Mouse (Mus musculus): ENCODE measurements at regions not wholly inside any gene's neighbourhood (a gene's known extent, or its start where the extent isn't known, plus 50 kb on each side); places are given as distances from the start of the nearest gene placed in this dataset.

- no peak for DNase-seq (ENCODE audit: low spot score in 2 of 2)
Observed at GRCm38 (mm10) chr19:14191820-14192219, 278.5 kb downstream of the Olfr1505 start.

DNA sequence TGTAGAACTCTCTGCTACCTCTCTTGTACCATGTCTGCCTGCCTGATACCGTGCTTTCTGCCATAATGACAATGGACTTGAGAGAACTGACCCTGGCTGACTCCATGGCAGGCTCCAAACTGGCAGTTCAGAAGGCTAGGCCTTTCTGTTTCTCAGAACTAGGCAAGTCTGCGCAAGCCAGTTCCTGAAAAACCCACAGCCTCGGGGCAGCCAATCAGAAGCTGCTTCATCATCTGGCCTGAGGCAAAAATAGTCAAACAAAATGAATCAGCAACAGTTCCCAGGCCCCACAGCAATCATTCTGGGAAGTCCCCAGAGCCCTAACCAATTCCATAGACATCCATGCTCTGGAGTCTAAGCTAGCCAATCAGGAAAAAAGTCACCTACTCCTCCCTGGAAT, 284.5 kb downstream of the Olfr1505 start:
- no peak for DNase-seq (ENCODE audit: low spot score in 2 of 2)

DNA sequence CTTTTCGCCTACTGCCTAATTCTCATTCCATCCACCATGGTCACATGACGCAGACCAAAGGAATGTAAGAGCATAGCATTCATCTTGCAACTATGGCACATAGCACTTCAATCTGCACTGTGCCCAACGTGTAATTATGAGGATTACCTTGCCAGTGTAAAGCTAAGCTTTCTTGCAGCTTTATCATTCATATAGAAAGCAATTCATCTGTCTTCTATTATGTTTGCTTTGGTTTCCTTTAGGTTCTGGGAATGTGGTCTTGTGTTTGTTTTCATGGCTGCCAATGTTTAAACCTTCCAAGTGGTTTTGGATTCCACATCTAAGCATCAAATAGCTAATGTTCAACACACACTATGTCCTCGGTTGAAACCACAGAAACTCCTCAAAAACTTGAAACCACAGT, 307.2 kb downstream of the Olfr1505 start:
- no peak for DNase-seq (ENCODE audit: low spot score in 2 of 2)

- peak; percentile 52 to 53 for DNase-seq (ENCODE audit: low spot score in 2 of 2)
Observed at GRCm38 (mm10) chr19:14225061-14225696, 311.8 kb downstream of the Olfr1505 start.

GRCm38 (mm10) chr19:14225787-14226186, 312.5 kb downstream of the Olfr1505 start:
- no peak for DNase-seq (ENCODE audit: low spot score in 2 of 2)

GRCm38 (mm10) chr19:14226521-14226920, 313.2 kb downstream of the Olfr1505 start:
- DNase-seq (ENCODE audit: low spot score in 2 of 2) = no peak

- DNase-seq (ENCODE audit: low spot score in 2 of 2) = peak; percentile 11 to 22
Observed at GRCm38 (mm10) chr19:14243565-14243964, 330.2 kb downstream of the Olfr1505 start.

DNA sequence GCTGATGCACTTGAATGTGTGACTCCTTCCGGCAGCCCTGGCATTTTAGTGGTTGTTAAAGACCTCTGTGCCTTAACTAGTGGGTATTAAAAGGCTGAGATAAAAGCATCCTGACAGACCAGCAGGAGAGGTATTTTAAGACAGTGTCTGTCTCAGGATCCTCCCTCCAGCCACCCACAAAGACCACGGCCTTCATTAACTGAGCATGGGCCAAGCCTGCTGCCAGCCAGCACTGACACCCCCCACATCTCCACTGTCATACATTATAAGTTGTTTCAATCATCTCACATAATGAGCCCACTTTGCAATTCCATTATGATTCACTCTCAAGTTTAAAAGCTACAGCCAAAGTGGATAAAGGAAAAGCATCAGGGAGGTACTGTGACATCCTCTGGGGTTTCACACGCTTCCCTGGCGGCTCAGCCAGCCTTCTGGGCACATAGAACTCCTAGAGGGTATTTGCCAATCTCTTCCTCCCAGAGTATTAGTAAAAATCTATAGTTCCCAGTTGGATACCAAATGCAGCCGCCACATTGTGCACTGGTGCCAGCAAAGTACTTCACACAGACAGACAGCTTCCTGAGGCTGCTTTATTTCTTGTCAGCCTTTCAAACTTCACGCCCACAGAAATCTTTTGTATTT, 333.8 kb downstream of the Olfr1505 start:
- no peak for DNase-seq (ENCODE audit: low spot score in 2 of 2)

DNA sequence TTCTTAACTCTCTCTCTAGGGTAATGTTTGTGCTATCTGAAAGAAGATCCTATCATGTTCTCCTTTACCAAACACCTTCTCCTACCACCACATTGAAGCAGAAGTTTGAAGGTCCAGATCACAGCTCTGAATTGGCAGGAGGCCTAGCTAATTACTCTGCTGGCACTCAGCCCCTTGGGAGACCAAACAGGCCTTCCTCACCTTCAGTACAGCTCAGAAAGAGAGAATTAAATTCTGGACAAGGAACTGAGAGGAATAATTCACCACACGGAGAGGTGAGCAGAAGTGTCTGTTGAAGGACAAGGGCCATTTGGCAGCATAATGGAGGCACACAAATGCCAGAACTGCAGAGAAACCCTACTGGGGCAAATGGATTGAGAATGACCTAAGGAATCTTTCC, 334.6 kb downstream of the Olfr1505 start:
- DNase-seq (ENCODE audit: low spot score in 2 of 2) = no peak

- DNase-seq (ENCODE audit: low spot score in 2 of 2) = no peak
Observed at GRCm38 (mm10) chr19:14258621-14259051, 339.2 kb downstream of the Tle4 start.

- DNase-seq (ENCODE audit: low spot score in 2 of 2) = no peak
Observed at GRCm38 (mm10) chr19:14259223-14259622, 338.6 kb downstream of the Tle4 start.

DNA sequence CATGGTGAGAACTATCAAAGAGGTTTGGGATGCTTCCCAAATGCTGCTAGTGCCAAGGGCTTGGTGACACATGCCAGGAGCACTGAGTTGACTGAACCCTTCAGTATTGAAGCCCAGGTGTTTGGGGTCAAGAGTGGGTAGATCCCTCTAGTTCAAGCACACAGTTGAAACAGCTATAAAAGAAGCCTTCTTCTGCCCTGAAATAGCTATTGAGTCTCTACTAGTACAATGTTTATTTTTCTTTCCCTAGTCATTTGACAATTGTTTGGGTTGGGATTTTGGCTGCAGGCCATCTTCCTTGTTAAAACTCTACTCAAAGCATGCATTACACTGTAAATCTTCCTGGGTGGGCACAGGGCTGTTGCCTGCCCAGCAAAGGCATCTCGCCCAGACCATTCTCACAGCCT, 308.5 kb downstream of the Tle4 start:
- no peak for DNase-seq (ENCODE audit: low spot score in 2 of 2)

- no peak for DNase-seq (ENCODE audit: low spot score in 2 of 2)
Observed at GRCm38 (mm10) chr19:14290911-14291310, 306.9 kb downstream of the Tle4 start.

DNA sequence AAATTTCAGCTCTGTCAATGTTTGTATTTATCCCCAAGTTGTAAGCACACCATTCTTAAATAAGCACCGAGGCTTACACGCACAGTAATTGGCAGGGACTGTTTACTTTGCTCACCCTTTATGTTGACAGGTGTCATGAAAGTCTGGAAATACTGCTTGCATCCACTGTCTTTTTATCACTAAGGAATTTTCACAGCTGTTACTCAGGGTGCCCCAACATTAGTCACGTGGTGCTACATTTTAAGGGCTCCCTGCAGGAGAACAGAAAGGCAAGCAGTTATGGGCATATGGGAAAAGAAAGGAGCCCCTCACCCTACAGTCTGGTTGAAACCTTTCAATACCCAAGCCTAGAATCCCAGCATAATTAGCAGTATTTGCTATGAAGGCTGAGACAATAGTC, 304.7 kb downstream of the Tle4 start:
- no peak for DNase-seq (ENCODE audit: low spot score in 2 of 2)

GRCm38 (mm10) chr19:14301176-14301943, 296.5 kb downstream of the Tle4 start:
- DNase-seq (ENCODE audit: low spot score in 2 of 2) = no peak

DNA sequence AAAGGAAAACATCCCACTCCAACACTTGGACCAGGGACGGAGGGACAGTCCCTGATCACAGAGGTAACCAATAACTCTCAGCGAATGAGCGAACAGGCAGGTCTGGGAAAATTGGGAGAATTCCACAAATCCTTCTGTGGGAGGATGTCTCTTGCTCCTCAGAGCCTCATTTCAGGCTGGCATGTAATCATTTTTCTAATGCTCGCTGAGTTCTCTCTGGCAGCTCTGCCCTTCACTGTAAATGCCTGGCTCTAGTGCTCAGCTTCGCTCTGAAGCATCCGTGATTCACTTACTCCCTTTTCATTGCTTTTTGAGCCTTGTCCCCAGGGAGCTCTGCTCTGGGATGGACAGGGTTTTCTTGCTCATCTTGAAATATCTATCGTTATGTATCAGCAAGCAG, 283.6 kb downstream of the Tle4 start:
- DNase-seq (ENCODE audit: low spot score in 2 of 2) = no peak

DNA sequence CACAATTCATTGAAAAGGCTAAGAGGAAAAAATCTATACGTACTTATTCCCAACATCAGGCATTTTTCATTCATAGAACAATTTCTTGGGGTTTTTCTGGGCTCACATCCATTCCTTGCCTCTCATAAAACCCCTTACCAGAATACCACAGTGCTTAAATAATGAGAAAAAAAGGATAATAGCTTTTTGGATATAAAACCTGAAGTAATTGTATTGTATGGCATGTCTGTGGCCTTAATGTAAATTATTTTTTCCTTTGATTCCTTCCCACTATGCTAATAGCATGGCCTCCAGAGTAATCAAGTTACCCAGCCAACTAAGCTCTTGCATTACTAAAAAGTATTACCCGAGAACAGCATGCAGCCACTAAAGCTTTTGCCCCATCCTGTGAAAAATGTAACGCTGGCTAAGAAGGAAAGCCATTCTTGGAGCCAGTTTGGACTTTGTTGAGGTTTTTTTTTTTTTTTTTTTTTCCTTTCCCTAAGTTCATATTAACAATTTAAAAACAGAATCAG, 278.1 kb downstream of the Tle4 start:
- DNase-seq (ENCODE audit: low spot score in 2 of 2) = no peak

DNA sequence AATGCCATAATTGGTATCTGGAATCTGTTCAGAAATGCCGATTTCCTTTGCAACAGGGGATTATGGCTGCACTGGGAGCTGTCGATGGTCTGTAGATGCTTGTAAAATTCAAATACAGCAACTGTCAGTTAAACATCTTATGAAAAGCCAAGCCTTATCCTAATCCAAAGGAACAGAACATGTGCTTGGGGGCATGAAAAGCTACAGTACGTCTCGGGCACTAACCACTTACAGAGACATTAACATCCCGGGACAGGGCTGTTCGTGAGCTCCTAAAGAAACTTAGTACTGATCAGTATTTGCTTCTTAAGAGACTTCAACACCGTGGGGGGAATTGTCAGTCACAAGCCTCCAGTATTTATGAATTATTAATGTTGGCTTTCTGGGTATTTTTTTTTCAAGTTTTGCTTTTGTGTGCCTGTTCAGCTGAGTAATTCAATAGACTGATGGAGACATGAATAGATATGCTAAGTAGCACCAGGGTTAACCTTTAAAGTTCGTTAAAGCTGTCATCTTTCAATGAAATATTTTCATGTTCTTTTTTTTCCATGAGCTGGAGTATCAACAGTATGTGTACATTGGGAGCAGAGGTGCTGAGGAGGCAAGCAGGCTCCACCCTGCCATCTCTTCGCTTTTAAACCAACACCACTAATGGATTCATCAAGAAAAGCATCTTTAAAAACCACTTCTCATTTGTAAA, 272.3 kb downstream of the Tle4 start:
- no peak for DNase-seq (ENCODE audit: low spot score in 2 of 2)

- DNase-seq (ENCODE audit: low spot score in 2 of 2) = no peak
Observed at GRCm38 (mm10) chr19:14333041-14334012, 264.5 kb downstream of the Tle4 start.

- no peak for DNase-seq (ENCODE audit: low spot score in 2 of 2)
Observed at GRCm38 (mm10) chr19:14337025-14337424, 260.8 kb downstream of the Tle4 start.

DNA sequence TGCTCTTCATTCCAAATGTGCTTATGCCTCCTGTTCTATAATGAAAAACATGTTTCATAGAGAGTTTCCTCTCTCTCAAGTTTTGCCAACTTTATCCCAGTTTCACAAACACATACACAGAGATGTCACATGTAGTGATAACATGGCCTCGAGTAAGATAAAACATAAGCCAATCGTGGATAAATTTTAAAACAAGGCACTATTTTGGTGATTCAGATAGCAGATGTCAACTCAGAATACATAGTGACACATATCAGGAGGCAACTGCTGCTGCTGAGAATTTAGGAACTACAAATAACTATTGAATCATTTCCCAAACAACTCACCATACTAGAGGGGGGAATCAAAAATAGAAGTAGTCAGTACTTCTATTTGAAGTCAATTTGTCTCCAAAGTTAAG, 257.1 kb downstream of the Tle4 start:
- DNase-seq (ENCODE audit: low spot score in 2 of 2) = no peak

All from spleen, postnatal 36 days (tissue).